Mouse (Mus musculus): ENCODE measurements around the gene Tsc22d1.

- TF ChIP-seq CTCF (IDR thresholded peaks at IDR 0.05; ENCODE audit: low read depth, low read length) = no peak
- TF ChIP-seq TAL1 (conservative IDR thresholded peaks at IDR 0.05; ENCODE audit: low read depth, low read length) = no peak
- no peak for TF ChIP-seq GATA1 (IDR thresholded peaks at IDR 0.05; ENCODE audit: borderline replicate concordance, low read length)
- TF ChIP-seq GATA2 (IDR thresholded peaks at IDR 0.05; ENCODE audit: borderline replicate concordance, low read depth, low read length) = no peak
Observed at GRCm38 (mm10) chr14:76457696-76458095, 42.9 kb downstream of the Tsc22d1 start.

Data from G1E (cell line).